Mouse (Mus musculus) limb, embryonic 10.5 days (tissue): ENCODE measurements around the gene 6030468B19Rik. TPM values are rescaled to one million over a fixed set of nuclear protein-coding genes. Genes with fewer than 3 reads are reported as not detected.

Source experiments
- DNase-seq: peaks from one replicate; pipeline ENCODE4 v3.0.0-alpha.2; 2017; ENCODE audit warnings: low spot score
- H3K27ac ChIP-seq: fragments of 300-500 bp; sonication (generic); 2 replicates; pipeline ENCODE4 v1.5.1; 2016; ENCODE audit warnings: mild to moderate bottlenecking
- H3K27me3 ChIP-seq: fragments of 300-500 bp; sonication (generic); 2 replicates; pipeline ENCODE4 v1.6.1; 2016; ENCODE audit warnings: low read depth, mild to moderate bottlenecking; ENCODE audit not compliant: poor library complexity, severe bottlenecking
- H3K36me3 ChIP-seq: fragments of 300-500 bp; sonication (generic); 2 replicates; pipeline ENCODE4 v1.6.1; 2016; ENCODE audit warnings: mild to moderate bottlenecking, moderate library complexity
- H3K4me1 ChIP-seq: fragments of 300-500 bp; sonication (generic); 2 replicates; pipeline ENCODE4 v1.6.1; 2016
- H3K4me3 ChIP-seq: fragments of 300-500 bp; sonication (generic); 2 replicates; pipeline ENCODE4 v1.5.1; 2016; ENCODE audit warnings: mild to moderate bottlenecking, moderate library complexity
- H3K9me3 ChIP-seq: fragments of 300-500 bp; sonication (generic); replicated peaks from 2 replicates; pipeline ENCODE4 v1.6.1; 2016; ENCODE audit warnings: mild to moderate bottlenecking
- WGBS: fragments of 180-500 bp; shearing (Covaris S2); methylation state at CpG from one replicate; pipeline ENCODE4 v1.1.7; 2016; 5-methylcytosine and 5-hydroxymethylcytosine counted together
- polyA plus RNA-seq: library from polyadenylated mRNA; unstranded; fragments of >200 nt; fragmentation: Nextera tagmentation; extraction: Ambion mirVana; gene quantifications from 2 replicates; pipeline ENCODE4 v1.2.1, GENCODE M21; 2016

Gene 6030468B19Rik
- polyA plus RNA-seq, 1 experiment from 2014 or later = 1.6 TPM

GRCm38 (mm10) chr11:117844997-117845396 is 47.5 kb downstream of the 6030468B19Rik start:
- peaks cover 21% of the 10 kb centered on the region for H3K4me1 ChIP-seq
- H3K27ac ChIP-seq = no peak overlapping the region
- H3K9me3 ChIP-seq = no peaks in the 10 kb centered on the region
- no peaks in the 10 kb centered on the region for H3K36me3 ChIP-seq
- 85% methylated on average over 2 of the region's 2 CpGs for WGBS
- H3K27me3 ChIP-seq = no peaks in the 10 kb centered on the region
- no peak for DNase-seq
- H3K4me3 ChIP-seq = no peak overlapping the region

GRCm38 (mm10) chr11:117845651-117846050 is 48.2 kb downstream of the 6030468B19Rik start:
- 90% methylated on average over 2 of the region's 2 CpGs for WGBS
- Histone ChIP-seq H3K9me3 (no peaks in the 10 kb centered on the region), H3K4me1 (peaks cover 27% of the 10 kb centered on the region), H3K27me3 (no peaks in the 10 kb centered on the region), H3K36me3 (peaks cover 4% of the 10 kb centered on the region), H3K27ac (no peak overlapping the region), H3K4me3 (no peak overlapping the region)
- DNase-seq = no peak

GRCm38 (mm10) chr11:117846640-117847039 is 49.2 kb downstream of the 6030468B19Rik start:
- Histone ChIP-seq H3K27ac (no peak overlapping the region), H3K27me3 (no peaks in the 10 kb centered on the region), H3K4me3 (no peak overlapping the region), H3K36me3 (peaks cover 14% of the 10 kb centered on the region), H3K9me3 (no peaks in the 10 kb centered on the region), H3K4me1 (peaks cover 27% of the 10 kb centered on the region)
- DNase-seq = no peak
- WGBS = 67% methylated on average over 5 of the region's 5 CpGs

GRCm38 (mm10) chr11:117847593-117848215 is 50.2 kb downstream of the 6030468B19Rik start:
- Histone ChIP-seq H3K9me3 (no peaks in the 10 kb centered on the region), H3K4me3 (peak overlapping the region; percentile 89; the same call in 1 of the 2 replicates), H3K27ac (peak overlapping the region; percentile 93), H3K27me3 (no peaks in the 10 kb centered on the region), H3K36me3 (peaks cover 24% of the 10 kb centered on the region), H3K4me1 (peaks cover 30% of the 10 kb centered on the region)
- WGBS = 79% methylated on average over 7 of the region's 7 CpGs
- DNase-seq = no peak

GRCm38 (mm10) chr11:117848271-117848984 is 51.0 kb downstream of the 6030468B19Rik start:
- WGBS = 9% methylated on average over 19 of the region's 19 CpGs
- H3K4me3 ChIP-seq = peak overlapping the region; percentile 89
- no peaks in the 10 kb centered on the region for H3K27me3 ChIP-seq
- H3K27ac ChIP-seq = peak overlapping the region; percentile 93
- peaks cover 31% of the 10 kb centered on the region for H3K36me3 ChIP-seq
- no peaks in the 10 kb centered on the region for H3K9me3 ChIP-seq
- DNase-seq = peak; percentile 62
- H3K4me1 ChIP-seq = peaks cover 30% of the 10 kb centered on the region

- no peaks in the 10 kb centered on the region for H3K9me3 ChIP-seq
- peaks cover 38% of the 10 kb centered on the region for H3K36me3 ChIP-seq
- peak; percentile 99 for DNase-seq
- H3K4me1 ChIP-seq = peaks cover 30% of the 10 kb centered on the region
- peak within 1 kb of the TSS; percentile 89 for H3K4me3 ChIP-seq
- H3K27me3 ChIP-seq = no peaks in the 10 kb centered on the region
- peak within 1 kb of the TSS; percentile 93 for H3K27ac ChIP-seq
- under 1% methylated on average over 51 of the region's 51 CpGs for WGBS
These were observed 51.7 kb downstream of the 6030468B19Rik start, which contains the start of gene Birc5 for GRCm38 (mm10) chr11:117848985-117849671. Gene Birc5, plus strand, starts transcription at chr11:117849251.

GRCm38 (mm10) chr11:117852875-117853274 is 55.4 kb downstream of the 6030468B19Rik start:
- Histone ChIP-seq H3K4me1 (peaks cover 25% of the 10 kb centered on the region), H3K27me3 (no peaks in the 10 kb centered on the region), H3K9me3 (no peaks in the 10 kb centered on the region), H3K27ac (no peak overlapping the region), H3K36me3 (peaks cover 73% of the 10 kb centered on the region), H3K4me3 (no peak overlapping the region)
- no peak for DNase-seq
- WGBS = 95% methylated on average over 3 of the region's 3 CpGs

- no peak overlapping the region for H3K4me3 ChIP-seq
- peaks cover 13% of the 10 kb centered on the region for H3K27me3 ChIP-seq
- peaks cover 17% of the 10 kb centered on the region for H3K4me1 ChIP-seq
- peaks cover 80% of the 10 kb centered on the region for H3K36me3 ChIP-seq
- WGBS = 90% methylated on average over 9 of the region's 9 CpGs
- DNase-seq = no peak
- H3K9me3 ChIP-seq = no peaks in the 10 kb centered on the region
- H3K27ac ChIP-seq = no peak overlapping the region
These were observed 56.8 kb downstream of the 6030468B19Rik start for GRCm38 (mm10) chr11:117854241-117854640.

- Histone ChIP-seq H3K4me3 (no peak overlapping the region), H3K9me3 (no peaks in the 10 kb centered on the region), H3K27ac (no peak overlapping the region), H3K27me3 (peaks cover 24% of the 10 kb centered on the region), H3K36me3 (peaks cover 79% of the 10 kb centered on the region), H3K4me1 (peaks cover 17% of the 10 kb centered on the region)
- no peak for DNase-seq
- 95% methylated on average over 5 of the region's 5 CpGs for WGBS
These were observed 57.9 kb downstream of the 6030468B19Rik start for GRCm38 (mm10) chr11:117855360-117855759.

GRCm38 (mm10) chr11:117855975-117856374 is 58.5 kb downstream of the 6030468B19Rik start:
- Histone ChIP-seq H3K36me3 (peaks cover 73% of the 10 kb centered on the region), H3K27ac (no peak overlapping the region), H3K4me3 (no peak overlapping the region), H3K27me3 (peaks cover 30% of the 10 kb centered on the region), H3K4me1 (peaks cover 20% of the 10 kb centered on the region), H3K9me3 (no peaks in the 10 kb centered on the region)
- DNase-seq = no peak
- WGBS = 86% methylated on average over 1 of the region's 1 CpGs
